Mouse (Mus musculus) midbrain, embryonic 16.5 days (tissue): ENCODE data around the gene Gm17482. TPM values are rescaled to one million over a fixed set of nuclear protein-coding genes. Genes with fewer than 3 reads are reported as not detected.

ENCODE experiments used
- ATAC-seq: fragments of 200-750 bp; cut with Nextera tagmentation; 2 replicates; pipeline ENCODE4 v1.8.0; 2017; ENCODE audit warnings: moderate TSS enrichment
- H3K27ac ChIP-seq: fragments of 300-500 bp; sonication (generic); 2 replicates; pipeline ENCODE4 v1.5.1; 2014; ENCODE audit warnings: mild to moderate bottlenecking, low read length, mixed read lengths
- H3K27me3 ChIP-seq: fragments of 300-500 bp; sonication (generic); 2 replicates; pipeline ENCODE4 v1.6.1; 2014; ENCODE audit warnings: low read depth, low read length, mixed read lengths; ENCODE audit not compliant: control insufficient read depth, insufficient read depth
- H3K36me3 ChIP-seq: fragments of 300-500 bp; sonication (generic); 2 replicates; pipeline ENCODE4 v1.6.1; 2014; ENCODE audit warnings: mild to moderate bottlenecking, low read length, moderate library complexity, mixed read lengths; ENCODE audit not compliant: control insufficient read depth, insufficient read depth
- H3K4me1 ChIP-seq: fragments of 300-500 bp; sonication (generic); 2 replicates; pipeline ENCODE4 v1.6.1; 2014; ENCODE audit warnings: mild to moderate bottlenecking, low read length, mixed read lengths; ENCODE audit not compliant: control insufficient read depth, insufficient read depth
- H3K4me2 ChIP-seq: fragments of 300-500 bp; sonication (generic); 2 replicates; pipeline ENCODE4 v1.6.1; 2014; ENCODE audit warnings: mild to moderate bottlenecking, low read length, mixed read lengths
- H3K4me3 ChIP-seq: fragments of 300-500 bp; sonication (generic); 2 replicates; pipeline ENCODE4 v1.5.1; 2014; ENCODE audit warnings: low read depth, mild to moderate bottlenecking, low read length, moderate library complexity, mixed read lengths
- H3K9ac ChIP-seq: fragments of 300-500 bp; sonication (generic); 2 replicates; pipeline ENCODE4 v1.6.1; 2014; ENCODE audit warnings: low read depth, low read length, mixed read lengths
- H3K9me3 ChIP-seq: fragments of 300-500 bp; sonication (generic); replicated peaks from 2 replicates; pipeline ENCODE4 v1.6.1; 2014; ENCODE audit warnings: mild to moderate bottlenecking, low read length, mixed read lengths; ENCODE audit not compliant: control insufficient read depth, poor library complexity, severe bottlenecking
- WGBS: fragments of 180-500 bp; shearing (Covaris S2); extraction: QIAGEN DNeasy Blood & Tissue Kit; methylation state at CpG from one replicate; pipeline ENCODE4 v1.1.7; 2014; 5-methylcytosine and 5-hydroxymethylcytosine counted together
- polyA plus RNA-seq: library from polyadenylated mRNA; unstranded; fragments of >200 nt; fragmentation: Nextera tagmentation; extraction: Ambion mirVana; gene quantifications from 2 replicates; pipeline ENCODE4 v1.2.1, GENCODE M21; 2015

Gene Gm17482
- polyA plus RNA-seq, 1 experiment from 2014 or later = not detected

DNA sequence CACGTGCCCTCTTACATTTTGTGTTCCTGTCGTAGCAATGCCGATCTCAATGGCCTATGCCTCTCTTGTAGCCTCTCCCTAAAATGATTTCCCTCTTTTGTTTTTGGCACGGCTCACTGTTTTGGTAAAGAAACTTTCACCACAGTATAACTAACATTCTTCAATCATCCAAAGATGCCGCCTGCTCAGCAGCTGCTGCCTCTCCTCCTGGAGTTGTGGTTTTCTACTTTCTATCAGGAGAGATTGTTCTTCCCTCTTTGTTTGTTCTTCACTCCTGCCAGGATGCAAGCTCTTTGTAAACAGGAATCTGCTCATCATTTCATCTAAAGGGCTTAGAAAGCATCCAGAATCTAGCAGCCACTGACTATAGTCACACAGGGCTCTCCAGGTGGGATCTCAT is 39.6 kb downstream of the Gm17482 start:
- H3K27ac ChIP-seq = no peak overlapping the region
- no peaks in the 10 kb centered on the region for H3K4me1 ChIP-seq
- H3K9me3 ChIP-seq = no peaks in the 10 kb centered on the region
- no peak overlapping the region for H3K4me2 ChIP-seq
- WGBS = 93% methylated on average over 5 of the region's 5 CpGs
- H3K36me3 ChIP-seq = peaks cover 6% of the 10 kb centered on the region; the same call in 1 of the 2 replicates
- no peak overlapping the region for H3K4me3 ChIP-seq
- no peaks in the 10 kb centered on the region for H3K27me3 ChIP-seq
- no peak overlapping the region for H3K9ac ChIP-seq
- no peak for ATAC-seq

DNA sequence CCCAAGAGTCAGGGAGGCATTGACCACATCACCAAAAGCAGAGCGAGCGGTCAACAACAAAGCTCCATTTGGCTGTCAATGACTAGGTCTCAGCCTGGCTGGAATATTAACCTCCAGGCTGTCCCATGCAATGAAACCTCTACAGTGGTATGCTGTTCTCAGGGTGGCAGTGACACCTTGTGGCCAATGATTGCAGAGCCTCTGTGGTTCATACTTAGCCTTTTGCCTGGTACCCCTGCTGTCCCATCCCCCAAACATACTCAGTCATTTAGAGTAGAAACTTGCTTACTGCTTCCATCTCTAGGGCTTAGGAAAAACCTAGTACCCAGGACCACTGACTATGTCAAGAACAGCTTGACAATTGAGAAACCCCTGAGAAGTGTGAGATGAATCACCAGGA is 40.8 kb downstream of the Gm17482 start:
- no peaks in the 10 kb centered on the region for H3K4me1 ChIP-seq
- WGBS = 34% methylated on average over 2 of the region's 2 CpGs

DNA sequence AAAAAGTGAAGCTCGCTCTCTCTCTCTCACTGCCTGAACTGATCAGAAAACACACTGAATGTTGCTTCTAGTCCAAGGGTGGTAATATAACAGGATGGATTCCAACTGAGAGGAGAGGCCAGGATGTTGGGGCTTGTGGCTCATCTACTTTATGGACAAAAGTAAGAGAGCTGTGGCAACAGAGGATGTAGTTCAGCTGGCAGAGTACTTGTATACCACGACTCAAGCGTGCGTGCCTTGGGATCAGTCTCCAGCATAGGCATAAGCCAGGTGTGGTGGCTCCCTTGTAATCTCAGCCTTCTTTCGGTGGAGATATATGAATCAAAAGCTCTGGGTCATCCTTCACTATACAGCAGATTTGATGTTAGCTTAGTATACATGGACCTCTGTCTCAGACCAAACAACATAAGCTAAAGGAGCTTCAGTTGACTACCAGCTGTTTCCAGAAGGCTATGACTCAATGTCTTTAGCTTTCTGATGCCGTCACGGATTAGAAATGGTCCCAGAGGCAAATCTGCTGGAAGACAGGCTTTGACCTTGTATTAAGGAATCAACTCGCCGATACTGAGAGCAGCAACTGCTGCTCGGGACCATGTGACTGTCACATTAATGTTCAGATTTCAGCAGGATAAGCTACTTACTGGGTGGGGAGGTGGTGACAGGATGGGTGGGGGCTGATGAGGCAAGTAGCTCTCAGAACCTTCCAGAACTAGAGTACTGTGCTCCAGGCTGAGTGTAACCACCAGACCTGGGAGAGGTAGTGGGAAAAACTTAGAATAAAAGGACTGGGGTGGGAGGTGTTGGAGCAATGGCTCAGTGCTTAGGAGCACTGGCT is 41.6 kb downstream of the Gm17482 start:
- H3K9ac ChIP-seq = no peak overlapping the region
- no peak overlapping the region for H3K4me2 ChIP-seq
- ATAC-seq = no peak
- H3K4me1 ChIP-seq = no peaks in the 10 kb centered on the region
- no peaks in the 10 kb centered on the region for H3K27me3 ChIP-seq
- no peak overlapping the region for H3K27ac ChIP-seq
- no peak overlapping the region for H3K4me3 ChIP-seq
- 82% methylated on average over 10 of the region's 10 CpGs for WGBS
- no peaks in the 10 kb centered on the region for H3K9me3 ChIP-seq
- H3K36me3 ChIP-seq = peaks cover 4% of the 10 kb centered on the region; the same call in 1 of the 2 replicates

More for the DNA sequence above, 40.8 kb downstream of the Gm17482 start:
- no peak overlapping the region for H3K9ac ChIP-seq
- H3K4me2 ChIP-seq = no peak overlapping the region
- H3K36me3 ChIP-seq = peaks cover 6% of the 10 kb centered on the region; the same call in 1 of the 2 replicates
- no peaks in the 10 kb centered on the region for H3K9me3 ChIP-seq
- peak; percentile 87 for ATAC-seq
- H3K27ac ChIP-seq = no peak overlapping the region
- H3K27me3 ChIP-seq = no peaks in the 10 kb centered on the region
- H3K4me3 ChIP-seq = no peak overlapping the region

DNA sequence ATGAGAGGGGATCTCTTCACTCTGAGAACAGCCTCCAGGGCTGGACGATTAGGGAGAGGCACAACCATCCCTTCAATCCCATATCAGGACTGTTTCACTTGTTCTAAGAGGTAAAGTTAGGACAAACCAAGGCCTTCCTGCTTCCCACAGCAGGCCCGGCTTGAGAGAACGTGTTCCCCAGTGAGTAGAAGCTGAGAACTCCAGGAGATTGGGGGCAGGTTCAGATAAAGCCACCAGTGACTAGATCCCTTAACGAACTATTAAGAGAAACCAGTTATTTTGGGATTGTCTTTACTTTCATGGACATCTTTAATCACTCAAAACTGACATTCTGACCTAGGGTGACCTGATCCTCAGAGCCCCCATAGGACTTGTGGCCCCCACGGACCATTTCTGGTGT is 42.4 kb downstream of the Gm17482 start:
- 84% methylated on average over 5 of the region's 5 CpGs for WGBS
- Histone ChIP-seq H3K9ac (no peak overlapping the region), H3K9me3 (no peaks in the 10 kb centered on the region), H3K36me3 (0 out of 2 replicates have a peak, but pooled peaks cover 2% of the 10 kb centered on the region), H3K4me2 (no peak overlapping the region), H3K27me3 (no peaks in the 10 kb centered on the region), H3K4me3 (no peak overlapping the region), H3K4me1 (no peaks in the 10 kb centered on the region), H3K27ac (no peak overlapping the region)
- no peak for ATAC-seq

DNA sequence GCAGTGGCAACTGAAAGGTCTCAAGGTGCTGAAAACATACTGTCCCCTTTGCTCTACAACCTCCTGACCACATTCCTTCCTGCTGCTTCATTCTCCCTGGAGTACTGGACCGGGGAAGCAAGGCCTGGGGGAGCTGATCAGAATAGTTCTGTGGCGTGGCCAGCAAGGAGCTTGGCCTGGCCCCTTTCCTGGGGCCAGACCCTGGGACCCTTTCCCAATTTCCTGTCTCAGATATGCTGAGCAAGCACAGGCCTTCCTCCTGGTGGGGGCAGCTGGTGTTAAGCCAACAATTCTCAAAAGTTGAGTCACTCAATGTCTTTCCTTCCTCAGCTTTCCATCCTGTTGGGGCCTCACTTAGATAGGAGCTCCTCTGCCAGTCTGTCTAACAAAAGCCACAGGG is 42.9 kb downstream of the Gm17482 start:
- Histone ChIP-seq H3K4me3 (no peak overlapping the region), H3K9ac (no peak overlapping the region), H3K9me3 (no peaks in the 10 kb centered on the region), H3K4me1 (no peaks in the 10 kb centered on the region), H3K27ac (no peak overlapping the region), H3K27me3 (no peaks in the 10 kb centered on the region), H3K36me3 (0 out of 2 replicates have a peak, but pooled peaks cover 2% of the 10 kb centered on the region), H3K4me2 (no peak overlapping the region)
- no peak for ATAC-seq
- WGBS = 75% methylated on average over 2 of the region's 2 CpGs

DNA sequence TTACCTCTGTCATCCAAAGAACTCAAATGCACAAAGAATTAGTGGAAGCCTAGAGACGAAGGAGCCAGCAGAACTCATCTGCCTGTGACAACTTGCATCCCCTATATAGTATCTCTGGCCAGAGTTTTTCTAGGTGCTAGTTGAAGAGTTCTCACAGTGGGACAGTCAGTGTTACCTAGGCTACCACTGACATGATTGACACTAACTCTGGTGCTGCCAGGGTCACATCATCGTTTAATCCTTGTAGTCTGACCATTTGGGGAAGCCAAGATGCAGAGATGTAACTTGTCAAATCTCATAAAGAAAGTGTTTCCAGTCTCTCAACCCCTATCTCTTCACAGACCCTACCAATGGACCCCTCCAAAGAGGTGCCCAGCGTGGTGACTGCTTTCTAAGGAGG is 44.2 kb downstream of the Gm17482 start:
- no peaks in the 10 kb centered on the region for H3K9me3 ChIP-seq
- H3K27ac ChIP-seq = no peak overlapping the region
- H3K9ac ChIP-seq = no peak overlapping the region
- H3K4me3 ChIP-seq = no peak overlapping the region
- no peaks in the 10 kb centered on the region for H3K27me3 ChIP-seq
- no peaks in the 10 kb centered on the region for H3K36me3 ChIP-seq
- no peak for ATAC-seq
- H3K4me2 ChIP-seq = no peak overlapping the region
- 65% methylated on average over 3 of the region's 3 CpGs for WGBS
- H3K4me1 ChIP-seq = no peaks in the 10 kb centered on the region

DNA sequence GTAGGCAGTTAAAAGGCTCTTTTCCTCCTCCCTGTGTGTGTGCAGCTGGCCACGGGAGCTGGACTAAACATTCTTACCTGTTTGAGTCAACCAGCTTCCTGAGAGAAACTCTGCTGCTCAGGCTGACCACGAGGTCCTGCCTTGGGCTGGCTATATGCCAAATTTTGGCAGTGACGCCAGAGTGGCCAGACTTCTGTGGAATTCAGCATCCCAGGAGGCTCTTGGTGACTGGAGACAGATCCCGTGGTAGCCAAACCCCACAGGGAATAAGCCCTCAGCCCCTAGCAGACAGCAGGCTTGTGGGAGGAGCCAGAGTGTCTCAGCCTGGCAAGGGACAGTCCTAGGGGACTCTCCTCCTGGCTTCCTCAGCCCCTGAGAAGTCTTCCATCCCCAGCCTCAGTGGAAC is 44.7 kb downstream of the Gm17482 start:
- no peak overlapping the region for H3K4me3 ChIP-seq
- 35% methylated on average over 4 of the region's 4 CpGs for WGBS
- no peak for ATAC-seq

DNA sequence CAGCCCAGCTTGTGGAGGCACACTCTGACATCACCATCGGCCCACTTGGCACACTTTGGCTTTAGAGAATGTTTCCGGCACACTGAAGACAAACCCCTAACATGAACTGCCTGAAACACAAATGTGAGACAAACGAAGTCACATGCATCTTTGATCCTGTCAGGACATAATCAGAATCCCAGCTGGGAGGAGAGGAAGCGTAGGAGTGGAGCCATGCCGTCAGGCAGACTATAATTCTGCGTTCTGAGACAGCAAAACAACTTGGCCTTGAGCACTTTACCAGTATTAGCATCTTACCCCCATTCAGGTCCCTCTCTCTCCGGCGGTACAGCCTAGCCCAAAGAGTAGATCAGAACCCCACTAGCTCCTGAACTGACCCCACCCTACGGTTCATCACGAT is 46.2 kb downstream of the Gm17482 start:
- no peak for ATAC-seq
- Histone ChIP-seq H3K36me3 (no peaks in the 10 kb centered on the region), H3K9me3 (no peaks in the 10 kb centered on the region), H3K4me3 (no peak overlapping the region), H3K27ac (no peak overlapping the region), H3K4me1 (no peaks in the 10 kb centered on the region), H3K27me3 (no peaks in the 10 kb centered on the region), H3K9ac (no peak overlapping the region), H3K4me2 (no peak overlapping the region)
- 83% methylated on average over 10 of the region's 10 CpGs for WGBS

More for the DNA sequence above, 44.7 kb downstream of the Gm17482 start:
- no peak overlapping the region for H3K9ac ChIP-seq
- H3K9me3 ChIP-seq = no peaks in the 10 kb centered on the region
- H3K27ac ChIP-seq = no peak overlapping the region
- no peaks in the 10 kb centered on the region for H3K27me3 ChIP-seq
- no peak overlapping the region for H3K4me2 ChIP-seq
- H3K4me1 ChIP-seq = no peaks in the 10 kb centered on the region
- no peaks in the 10 kb centered on the region for H3K36me3 ChIP-seq

DNA sequence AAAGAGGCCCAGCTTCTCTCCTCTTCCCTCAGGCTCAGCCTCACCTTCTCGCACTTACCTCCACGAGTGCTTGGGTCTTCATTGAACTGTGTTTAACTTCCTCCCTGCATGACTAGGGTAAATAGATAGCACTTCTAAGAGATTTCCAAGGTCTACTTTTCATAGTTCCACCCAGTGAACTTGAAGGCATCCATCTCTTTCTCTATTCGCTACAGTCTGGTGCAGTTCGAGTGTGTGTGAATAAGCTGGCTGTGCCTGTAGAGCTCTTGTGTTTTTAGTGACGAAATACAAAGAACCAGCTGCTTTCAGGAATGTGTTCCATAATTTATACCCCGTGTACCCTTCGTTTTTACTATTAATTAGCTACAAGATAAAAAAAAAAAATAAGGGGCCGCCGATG is 47.6 kb downstream of the Gm17482 start:
- no peak overlapping the region for H3K4me2 ChIP-seq
- H3K4me3 ChIP-seq = no peak overlapping the region
- H3K36me3 ChIP-seq = no peaks in the 10 kb centered on the region
- no peak for ATAC-seq
- no peaks in the 10 kb centered on the region for H3K9me3 ChIP-seq
- H3K4me1 ChIP-seq = no peaks in the 10 kb centered on the region
- no peaks in the 10 kb centered on the region for H3K27me3 ChIP-seq
- 75% methylated on average over 9 of the region's 9 CpGs for WGBS
- H3K27ac ChIP-seq = no peak overlapping the region
- H3K9ac ChIP-seq = no peak overlapping the region
